Mouse (Mus musculus): ENCODE results near the gene Chd2.

The Chd2 gene

GRCm38 (mm10) chr7:73452187-73452808 is 89.3 kb downstream of the Chd2 start:
- DNase-seq (ENCODE audit: low read depth, low spot score), result no peak

GRCm38 (mm10) chr7:73451594-73451993 is 90.0 kb downstream of the Chd2 start:
- DNase-seq (ENCODE audit: low read depth, low spot score), result no peak

GRCm38 (mm10) chr7:73442246-73442645 is 99.4 kb downstream of the Chd2 start:
- DNase-seq (ENCODE audit: low read depth, low spot score), result no peak

- DNase-seq (ENCODE audit: low read depth, low spot score), result no peak
Observed at GRCm38 (mm10) chr7:73441802-73442201, 99.8 kb downstream of the Chd2 start.

GRCm38 (mm10) chr7:73435685-73436084 is 105.9 kb downstream of the Chd2 start:
- DNase-seq (ENCODE audit: low read depth, low spot score), result peak; percentile 45

GRCm38 (mm10) chr7:73434336-73434677 is 107.3 kb downstream of the Chd2 start:
- DNase-seq (ENCODE audit: low read depth, low spot score), result no peak

GRCm38 (mm10) chr7:73433637-73434335 is 107.8 kb downstream of the Chd2 start:
- no peak for DNase-seq (ENCODE audit: low read depth, low spot score)

GRCm38 (mm10) chr7:73428525-73428924 is 113.1 kb downstream of the Chd2 start:
- no peak for DNase-seq (ENCODE audit: low read depth, low spot score)

- no peak for DNase-seq (ENCODE audit: low read depth, low spot score)
Observed at GRCm38 (mm10) chr7:73427794-73428193, 113.8 kb downstream of the Chd2 start.

- no peak for DNase-seq (ENCODE audit: low read depth, low spot score)
Observed at GRCm38 (mm10) chr7:73426752-73427386, 114.8 kb downstream of the Chd2 start.

GRCm38 (mm10) chr7:73426235-73426634 is 115.4 kb downstream of the Chd2 start:
- DNase-seq (ENCODE audit: low read depth, low spot score), result no peak

- DNase-seq (ENCODE audit: low read depth, low spot score), result no peak
Observed at GRCm38 (mm10) chr7:73425451-73425850, 116.2 kb downstream of the Chd2 start.

GRCm38 (mm10) chr7:73424705-73425104 is 116.9 kb downstream of the Chd2 start:
- no peak for DNase-seq (ENCODE audit: low read depth, low spot score)

GRCm38 (mm10) chr7:73424243-73424642 is 117.4 kb downstream of the Chd2 start:
- DNase-seq (ENCODE audit: low read depth, low spot score), result no peak

GRCm38 (mm10) chr7:73423236-73423635 is 118.4 kb downstream of the Chd2 start:
- DNase-seq (ENCODE audit: low read depth, low spot score), result no peak

- peak; percentile 82 for DNase-seq (ENCODE audit: low read depth, low spot score)
Observed at GRCm38 (mm10) chr7:73422223-73423113, 119.2 kb downstream of the Chd2 start.

GRCm38 (mm10) chr7:73421278-73422015 is 120.2 kb downstream of the Chd2 start:
- DNase-seq (ENCODE audit: low read depth, low spot score), result no peak

GRCm38 (mm10) chr7:73420827-73421226 is 120.8 kb downstream of the Chd2 start:
- DNase-seq (ENCODE audit: low read depth, low spot score), result no peak

GRCm38 (mm10) chr7:73419375-73419774 is 122.3 kb downstream of the Chd2 start:
- DNase-seq (ENCODE audit: low read depth, low spot score), result peak; percentile 45

- DNase-seq (ENCODE audit: low read depth, low spot score), result no peak
Observed at GRCm38 (mm10) chr7:73414192-73414591, 127.4 kb downstream of the Chd2 start.

GRCm38 (mm10) chr7:73412419-73412818 is 129.2 kb downstream of the Chd2 start:
- no peak for DNase-seq (ENCODE audit: low read depth, low spot score)

Measured in ES-CJ7 (cell line).